Mouse (Mus musculus): ENCODE data around the gene Galnt9. TPM values are rescaled to one million over a fixed set of nuclear protein-coding genes. Genes with fewer than 3 reads are reported as not detected.
A peak's percentile ranks its signal among the peaks of the same experiment; 100 is the strongest.

Galnt9 gene
- polyA plus RNA-seq, 1 experiment from 2014 or later: 5.6 TPM

- no peak for ATAC-seq (ENCODE audit: insufficient read depth, low FRiP score, low TSS enrichment)
- Histone ChIP-seq H3K9me3 (ENCODE audit: control insufficient read depth, low read length) (no peaks in the 10 kb centered on the region), H3K27me3 (ENCODE audit: control insufficient read depth, insufficient read depth, low read length) (no peaks in the 10 kb centered on the region), H3K4me2 (ENCODE audit: low read depth) (no peak overlapping the region), H3K4me1 (ENCODE audit: control insufficient read depth, insufficient read depth, low read length) (no peaks in the 10 kb centered on the region), H3K9ac (ENCODE audit: low read length) (no peak overlapping the region), H3K36me3 (ENCODE audit: control insufficient read depth, insufficient read depth, low read length) (no peaks in the 10 kb centered on the region), H3K4me3 (ENCODE audit: low read depth, low read length) (no peak overlapping the region), H3K27ac (ENCODE audit: low read depth, low read length) (no peak overlapping the region)
- DNase-seq (ENCODE audit: low spot score): peak; percentile 36
- 16% methylated on average over 8 of the region's 8 CpGs for WGBS
These were observed 14.2 kb downstream of the Galnt9 start for GRCm38 (mm10) chr5:110558368-110558767.

- no peak overlapping the region for H3K4me3 ChIP-seq (ENCODE audit: low read depth, low read length)
- no peak overlapping the region for H3K4me2 ChIP-seq (ENCODE audit: low read depth)
- H3K4me1 ChIP-seq (ENCODE audit: control insufficient read depth, insufficient read depth, low read length): no peaks in the 10 kb centered on the region
- H3K27ac ChIP-seq (ENCODE audit: low read depth, low read length): no peak overlapping the region
- no peak overlapping the region for H3K9ac ChIP-seq (ENCODE audit: low read length)
- ATAC-seq (ENCODE audit: insufficient read depth, low FRiP score, low TSS enrichment): no peak
- no peak for DNase-seq (ENCODE audit: low spot score)
- 91% methylated on average over 8 of the region's 8 CpGs for WGBS
- H3K27me3 ChIP-seq (ENCODE audit: control insufficient read depth, insufficient read depth, low read length): no peaks in the 10 kb centered on the region
- H3K9me3 ChIP-seq (ENCODE audit: control insufficient read depth, low read length): no peaks in the 10 kb centered on the region
- no peaks in the 10 kb centered on the region for H3K36me3 ChIP-seq (ENCODE audit: control insufficient read depth, insufficient read depth, low read length)
These were observed 15.5 kb downstream of the Galnt9 start for GRCm38 (mm10) chr5:110559679-110560078.

GRCm38 (mm10) chr5:110562741-110563326 is 18.7 kb downstream of the Galnt9 start:
- WGBS: 86% methylated on average over 16 of the region's 16 CpGs
- no peaks in the 10 kb centered on the region for H3K27me3 ChIP-seq (ENCODE audit: control insufficient read depth, insufficient read depth, low read length)
- H3K4me2 ChIP-seq (ENCODE audit: low read depth): no peak overlapping the region

GRCm38 (mm10) chr5:110564986-110565644 is 21.0 kb downstream of the Galnt9 start:
- H3K36me3 ChIP-seq (ENCODE audit: control insufficient read depth, insufficient read depth, low read length): no peaks in the 10 kb centered on the region
- H3K27me3 ChIP-seq (ENCODE audit: control insufficient read depth, insufficient read depth, low read length): no peaks in the 10 kb centered on the region
- no peak overlapping the region for H3K4me3 ChIP-seq (ENCODE audit: low read depth, low read length)
- H3K4me2 ChIP-seq (ENCODE audit: low read depth): no peak overlapping the region
- H3K4me1 ChIP-seq (ENCODE audit: control insufficient read depth, insufficient read depth, low read length): no peaks in the 10 kb centered on the region
- no peak overlapping the region for H3K27ac ChIP-seq (ENCODE audit: low read depth, low read length)
- no peak overlapping the region for H3K9ac ChIP-seq (ENCODE audit: low read length)
- DNase-seq (ENCODE audit: low spot score) (no peak), ATAC-seq (ENCODE audit: insufficient read depth, low FRiP score, low TSS enrichment) (no peak)
- H3K9me3 ChIP-seq (ENCODE audit: control insufficient read depth, low read length): no peaks in the 10 kb centered on the region
- WGBS: 68% methylated on average over 4 of the region's 4 CpGs

More at GRCm38 (mm10) chr5:110562741-110563326, 18.7 kb downstream of the Galnt9 start:
- H3K36me3 ChIP-seq (ENCODE audit: control insufficient read depth, insufficient read depth, low read length): no peaks in the 10 kb centered on the region
- H3K4me1 ChIP-seq (ENCODE audit: control insufficient read depth, insufficient read depth, low read length): no peaks in the 10 kb centered on the region
- no peak overlapping the region for H3K27ac ChIP-seq (ENCODE audit: low read depth, low read length)
- ATAC-seq (ENCODE audit: insufficient read depth, low FRiP score, low TSS enrichment) (no peak), DNase-seq (ENCODE audit: low spot score) (no peak)
- H3K9ac ChIP-seq (ENCODE audit: low read length): no peak overlapping the region
- no peaks in the 10 kb centered on the region for H3K9me3 ChIP-seq (ENCODE audit: control insufficient read depth, low read length)
- no peak overlapping the region for H3K4me3 ChIP-seq (ENCODE audit: low read depth, low read length)

GRCm38 (mm10) chr5:110567547-110567946 is 23.4 kb downstream of the Galnt9 start:
- DNase-seq (ENCODE audit: low spot score) (no peak), ATAC-seq (ENCODE audit: insufficient read depth, low FRiP score, low TSS enrichment) (no peak)
- Histone ChIP-seq H3K4me2 (ENCODE audit: low read depth) (no peak overlapping the region), H3K9ac (ENCODE audit: low read length) (no peak overlapping the region), H3K9me3 (ENCODE audit: control insufficient read depth, low read length) (no peaks in the 10 kb centered on the region), H3K27ac (ENCODE audit: low read depth, low read length) (no peak overlapping the region), H3K36me3 (ENCODE audit: control insufficient read depth, insufficient read depth, low read length) (no peaks in the 10 kb centered on the region), H3K27me3 (ENCODE audit: control insufficient read depth, insufficient read depth, low read length) (no peaks in the 10 kb centered on the region), H3K4me3 (ENCODE audit: low read depth, low read length) (no peak overlapping the region), H3K4me1 (ENCODE audit: control insufficient read depth, insufficient read depth, low read length) (no peaks in the 10 kb centered on the region)
- 94% methylated on average over 2 of the region's 2 CpGs for WGBS

GRCm38 (mm10) chr5:110574888-110575287 is 30.7 kb downstream of the Galnt9 start:
- Histone ChIP-seq H3K36me3 (ENCODE audit: control insufficient read depth, insufficient read depth, low read length) (no peaks in the 10 kb centered on the region), H3K4me2 (ENCODE audit: low read depth) (no peak overlapping the region), H3K4me3 (ENCODE audit: low read depth, low read length) (no peak overlapping the region), H3K27me3 (ENCODE audit: control insufficient read depth, insufficient read depth, low read length) (no peaks in the 10 kb centered on the region), H3K9ac (ENCODE audit: low read length) (no peak overlapping the region), H3K27ac (ENCODE audit: low read depth, low read length) (no peak overlapping the region), H3K9me3 (ENCODE audit: control insufficient read depth, low read length) (no peaks in the 10 kb centered on the region), H3K4me1 (ENCODE audit: control insufficient read depth, insufficient read depth, low read length) (no peaks in the 10 kb centered on the region)
- 74% methylated on average over 6 of the region's 6 CpGs for WGBS
- no peak for ATAC-seq (ENCODE audit: insufficient read depth, low FRiP score, low TSS enrichment)
- no peak for DNase-seq (ENCODE audit: low spot score)

- Histone ChIP-seq H3K4me2 (ENCODE audit: low read depth) (no peak overlapping the region), H3K27me3 (ENCODE audit: control insufficient read depth, insufficient read depth, low read length) (no peaks in the 10 kb centered on the region), H3K4me1 (ENCODE audit: control insufficient read depth, insufficient read depth, low read length) (no peaks in the 10 kb centered on the region), H3K4me3 (ENCODE audit: low read depth, low read length) (no peak overlapping the region), H3K9ac (ENCODE audit: low read length) (no peak overlapping the region), H3K36me3 (ENCODE audit: control insufficient read depth, insufficient read depth, low read length) (no peaks in the 10 kb centered on the region), H3K27ac (ENCODE audit: low read depth, low read length) (no peak overlapping the region), H3K9me3 (ENCODE audit: control insufficient read depth, low read length) (no peaks in the 10 kb centered on the region)
- 93% methylated on average over 4 of the region's 4 CpGs for WGBS
- DNase-seq (ENCODE audit: low spot score) (no peak), ATAC-seq (ENCODE audit: insufficient read depth, low FRiP score, low TSS enrichment) (no peak)
These were observed 35.1 kb downstream of the Galnt9 start for GRCm38 (mm10) chr5:110579296-110579695.

GRCm38 (mm10) chr5:110580569-110581239 is 36.5 kb downstream of the Galnt9 start:
- no peaks in the 10 kb centered on the region for H3K36me3 ChIP-seq (ENCODE audit: control insufficient read depth, insufficient read depth, low read length)
- no peaks in the 10 kb centered on the region for H3K4me1 ChIP-seq (ENCODE audit: control insufficient read depth, insufficient read depth, low read length)
- no peak overlapping the region for H3K4me3 ChIP-seq (ENCODE audit: low read depth, low read length)
- WGBS: 84% methylated on average over 19 of the region's 19 CpGs
- no peak overlapping the region for H3K9ac ChIP-seq (ENCODE audit: low read length)
- no peaks in the 10 kb centered on the region for H3K27me3 ChIP-seq (ENCODE audit: control insufficient read depth, insufficient read depth, low read length)
- H3K4me2 ChIP-seq (ENCODE audit: low read depth): no peak overlapping the region
- ATAC-seq (ENCODE audit: insufficient read depth, low FRiP score, low TSS enrichment): no peak
- H3K27ac ChIP-seq (ENCODE audit: low read depth, low read length): no peak overlapping the region
- DNase-seq (ENCODE audit: low spot score): no peak
- H3K9me3 ChIP-seq (ENCODE audit: control insufficient read depth, low read length): no peaks in the 10 kb centered on the region

All from neural tube, embryonic 11.5 days (tissue).